Mouse (Mus musculus): Measurements from ENCODE around the gene Znrd1. TPM values are rescaled to one million over a fixed set of nuclear protein-coding genes. Genes with fewer than 3 reads are reported as not detected.
"Not testable (repeated sequence)": the region's sequence is repeated elsewhere in the genome, so short reads cannot be mapped to it uniquely, and the experiment has no call there.

The Znrd1 gene
- 10 to 100 TPM; 29.8 to 34.5 TPM for total RNA-seq (2021)

GRCm38 (mm10) chr17:36957999-36958743 is at the start of gene Znrd1, which contains the start of gene Znrd1as:
Znrd1 (minus strand) TSS chr17:36958559.
Znrd1as (plus strand) TSS chr17:36958592.
- DNase-seq (ENCODE audit: low spot score in 2 of 2): peak; percentile 97 to 98
- intact Hi-C loops (cut with DNase I): loop anchor here (1.0 to 10.0 kb wide), 3 partner anchors 34 to 983 kb away; partner anchors contain the start of gene Gnl1

DNA sequence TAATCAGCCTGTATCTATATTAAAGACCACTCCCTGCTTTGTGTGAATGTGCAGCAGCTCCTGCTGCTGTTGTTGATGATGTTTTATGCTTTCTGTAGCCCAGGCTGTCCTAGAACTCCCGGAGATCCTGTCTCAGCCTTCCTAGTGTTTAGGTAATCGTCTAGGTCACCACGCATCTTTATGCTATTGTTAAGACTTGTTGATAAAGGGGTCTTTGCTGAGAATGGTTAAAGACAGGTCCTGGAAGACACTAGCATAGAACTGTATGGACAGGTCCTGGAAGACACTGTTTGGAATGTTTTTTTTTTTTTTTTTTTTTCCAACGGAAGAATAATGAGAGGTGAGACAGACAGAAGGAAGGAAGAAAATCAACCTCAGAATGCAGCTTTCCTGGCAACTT is 45.0 kb upstream of the Znrd1 start:
- DNase-seq (ENCODE audit: low spot score in 2 of 2): no peak
- intact Hi-C loops (cut with DNase I): no loop called here

DNA sequence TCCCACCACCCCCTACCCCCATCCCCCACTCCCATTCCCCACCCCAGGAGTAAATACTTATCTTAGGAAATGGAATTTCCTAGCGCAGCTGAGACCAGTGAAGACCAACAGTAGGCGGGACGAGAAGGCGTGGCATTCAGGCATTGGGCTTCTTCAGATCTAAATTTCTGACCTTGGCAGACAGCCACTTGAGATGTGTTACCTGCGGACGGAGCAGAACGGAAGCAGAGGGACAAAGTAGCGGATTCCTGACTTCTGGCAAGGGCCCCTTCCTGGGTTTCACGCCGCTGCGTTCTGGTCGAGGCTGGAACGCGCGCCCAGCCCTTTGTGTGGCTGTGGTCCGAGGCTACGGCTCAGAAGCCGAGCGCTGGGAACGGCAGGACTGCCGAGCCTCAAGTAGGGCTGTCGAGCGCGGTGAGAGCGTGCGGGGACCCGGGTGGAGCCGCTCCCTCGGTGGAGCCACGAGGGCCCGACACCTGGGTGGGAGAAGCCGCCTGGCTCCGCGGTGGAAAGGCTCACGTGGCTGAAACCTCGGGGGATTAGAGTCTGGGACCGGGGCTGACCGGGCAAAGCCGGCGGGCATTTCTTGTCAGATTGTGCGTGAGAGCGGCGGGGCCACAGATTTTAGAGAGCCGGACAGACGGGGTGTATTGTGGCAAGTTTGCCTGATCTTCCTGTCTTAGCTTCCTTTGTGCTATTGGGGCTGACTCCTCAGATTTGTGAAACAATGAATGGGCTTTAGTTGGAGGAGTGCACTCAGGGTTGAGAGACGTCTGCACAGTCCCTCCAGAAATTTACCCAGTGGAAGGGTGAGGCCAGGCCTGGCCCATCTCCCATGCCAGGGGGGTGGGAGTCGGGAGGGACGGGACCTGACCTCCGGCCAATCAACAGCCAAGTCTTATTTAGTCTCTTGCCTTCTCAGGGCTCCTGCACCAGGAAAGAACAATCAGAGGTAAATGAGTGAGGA is 44.3 kb upstream of the Znrd1 start:
- DNase-seq (ENCODE audit: low spot score in 2 of 2): peak; percentile 31 to 40
- intact Hi-C loops (cut with DNase I): no loop called here

DNA sequence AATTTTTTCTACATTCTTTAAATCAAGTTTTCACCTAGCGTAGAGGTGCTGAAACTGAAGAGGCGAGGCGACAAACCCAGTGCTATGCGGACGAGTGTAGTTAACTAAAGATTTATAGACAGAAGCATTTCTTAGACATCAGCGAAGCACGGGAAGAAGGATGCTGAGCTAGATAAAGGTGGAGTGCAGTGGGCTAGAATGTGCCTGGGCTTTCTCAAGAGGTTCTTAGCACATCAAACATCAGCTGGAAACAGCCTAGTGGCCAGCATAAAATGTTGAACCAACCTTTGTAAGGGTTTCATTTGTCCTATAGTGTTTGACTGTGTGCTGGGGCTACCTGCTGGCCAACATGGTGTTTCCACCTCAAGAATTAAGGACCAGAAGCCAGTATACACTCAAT is 42.5 kb upstream of the Znrd1 start, which contains the start of gene Zfp57:
Gene Zfp57 (plus strand): TSS at position 301 of the 400 bp plus-strand sequence.
- intact Hi-C loops (cut with DNase I): no loop called here
- no peak for DNase-seq (ENCODE audit: low spot score in 2 of 2)

- intact Hi-C loops (cut with DNase I): loop anchor here (5.0 kb wide), 1 partner anchor 86 kb away; no protein-coding TSS in a partner anchor
- DNase-seq (ENCODE audit: low spot score in 2 of 2): no peak
Measured at GRCm38 (mm10) chr17:36998477-36998876, 40.1 kb upstream of the Znrd1 start.

DNA sequence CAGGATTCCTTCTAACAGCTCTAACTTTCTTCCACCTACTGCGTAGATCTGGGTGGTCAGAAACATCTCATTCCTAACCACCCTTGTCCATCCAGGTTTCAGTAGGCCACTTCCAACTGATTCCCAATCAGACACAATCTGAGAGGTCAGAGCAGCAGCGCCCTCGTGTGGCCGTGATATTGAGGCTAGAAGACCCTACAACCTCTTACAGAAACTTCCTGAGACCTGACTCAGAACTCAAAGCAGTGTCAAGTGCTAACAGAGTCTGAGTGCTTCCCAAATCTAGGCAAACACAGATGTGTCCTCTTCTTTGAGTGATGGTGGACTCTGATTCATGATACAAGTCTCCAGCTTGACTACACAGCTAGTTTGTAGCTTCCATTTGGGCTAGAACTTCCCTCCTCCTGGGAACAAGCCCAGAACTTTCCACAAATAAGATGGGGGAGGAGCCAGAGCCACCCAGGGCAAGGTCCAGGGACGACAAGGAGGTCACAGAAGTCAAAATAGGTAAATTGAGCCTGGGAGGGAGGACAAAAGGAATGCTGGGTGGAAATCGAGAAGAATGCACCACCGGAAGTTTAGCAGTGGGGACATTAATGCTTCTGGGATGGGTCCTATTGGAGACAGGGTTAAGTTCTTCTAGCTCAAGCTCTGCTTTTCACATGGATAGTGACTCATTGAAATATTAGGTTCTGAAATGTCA is 38.8 kb upstream of the Znrd1 start:
- intact Hi-C loops (cut with DNase I): loop anchor here (2.0 to 5.0 kb wide), 2 partner anchors 50 to 85 kb away; no protein-coding TSS in a partner anchor
- peak; percentile 65 to 82 for DNase-seq (ENCODE audit: low spot score in 2 of 2)

- intact Hi-C loops (cut with DNase I): loop anchor here (5.0 kb wide), 1 partner anchor 83 kb away; no protein-coding TSS in a partner anchor
- peak in 1 of 2 experiments; percentile 57 for DNase-seq (ENCODE audit: low spot score in 2 of 2)
Measured at GRCm38 (mm10) chr17:36995448-36995847, 37.1 kb upstream of the Znrd1 start.

- intact Hi-C loops (cut with DNase I): loop anchor here (5.0 kb wide), 1 partner anchor 37 kb away; the partner anchor contains the start of genes Znrd1 and Znrd1as
- no peak for DNase-seq (ENCODE audit: low spot score in 2 of 2)
Measured at GRCm38 (mm10) chr17:36994528-36994927, 36.2 kb upstream of the Znrd1 start.

- no peak for DNase-seq (ENCODE audit: low spot score in 2 of 2)
- intact Hi-C loops (cut with DNase I): loop anchor here (5.0 kb wide), 1 partner anchor 37 kb away; the partner anchor contains the start of genes Znrd1 and Znrd1as
Measured at GRCm38 (mm10) chr17:36993770-36994325, 35.5 kb upstream of the Znrd1 start.

DNA sequence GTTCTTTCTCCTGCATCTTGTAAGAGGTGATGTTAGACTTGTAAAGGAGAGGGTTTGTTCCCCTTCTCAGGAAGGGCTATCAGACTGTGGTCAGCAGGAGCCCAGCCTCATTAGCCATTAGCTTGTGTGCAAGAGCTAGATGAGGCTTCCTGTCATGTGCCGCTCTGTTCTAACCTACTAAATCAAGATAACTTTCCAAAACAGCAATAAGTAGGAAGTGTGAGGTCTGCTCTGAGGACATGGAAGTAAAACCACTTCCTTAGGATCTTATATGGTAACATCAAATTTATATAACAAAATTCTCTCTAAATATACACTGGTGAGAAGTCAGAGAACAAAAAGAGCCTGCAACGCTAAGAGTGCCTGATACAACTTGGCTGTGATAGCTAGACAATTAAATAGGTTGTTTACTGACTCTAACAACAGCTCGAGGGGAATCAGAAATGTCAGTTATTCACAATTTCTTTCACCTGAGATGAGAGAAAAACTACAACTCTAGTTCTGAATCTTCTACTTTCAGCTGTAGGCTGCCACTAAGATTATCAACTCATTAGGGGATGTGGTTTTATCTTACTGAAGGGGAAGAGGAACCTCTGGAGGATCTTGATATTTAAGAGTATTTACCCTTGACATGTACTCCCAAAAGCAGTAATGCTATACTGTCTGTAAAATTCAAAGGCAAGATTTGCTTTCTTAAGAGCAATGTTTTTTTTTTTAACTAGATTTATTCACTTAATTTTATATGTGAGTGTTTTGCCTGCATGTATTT is 34.2 kb upstream of the Znrd1 start:
- DNase-seq (ENCODE audit: low spot score in 2 of 2): peak in 1 of 2 experiments; percentile 69
- intact Hi-C loops (cut with DNase I): loop anchor here (5.0 kb wide), 1 partner anchor 35 kb away; the partner anchor contains the start of genes Znrd1 and Znrd1as

- intact Hi-C loops (cut with DNase I): loop anchor here (5.0 kb wide), 1 partner anchor 33 kb away; the partner anchor contains the start of genes Znrd1 and Znrd1as
- DNase-seq (ENCODE audit: low spot score in 2 of 2): not testable (repeated sequence)
Measured at GRCm38 (mm10) chr17:36990630-36991029, 32.3 kb upstream of the Znrd1 start.

DNA sequence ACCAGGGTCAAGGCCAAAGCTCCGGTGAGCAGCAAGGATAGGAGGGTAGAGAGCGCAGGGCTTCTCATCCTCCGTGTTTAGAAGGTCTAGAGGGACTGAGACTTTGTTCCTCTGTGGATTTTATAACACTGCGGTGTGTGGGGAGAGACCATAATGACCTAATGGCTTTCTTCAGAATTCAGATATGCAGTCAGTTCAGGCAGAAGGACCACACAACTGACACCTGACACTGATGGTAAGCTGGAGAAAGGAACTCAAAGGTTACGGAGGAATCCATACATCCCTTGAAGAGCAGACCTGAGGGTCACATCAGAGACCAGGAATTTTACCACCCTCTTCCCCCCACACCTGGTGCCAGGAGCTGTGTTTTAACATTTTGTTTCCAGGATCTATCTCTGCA is 31.1 kb upstream of the Znrd1 start, which contains the start of gene H2-M5:
Gene H2-M5 (minus strand): TSS at position 101 of the 400 bp plus-strand sequence.
- intact Hi-C loops (cut with DNase I): no loop called here
- no peak for DNase-seq (ENCODE audit: low spot score in 2 of 2)

DNA sequence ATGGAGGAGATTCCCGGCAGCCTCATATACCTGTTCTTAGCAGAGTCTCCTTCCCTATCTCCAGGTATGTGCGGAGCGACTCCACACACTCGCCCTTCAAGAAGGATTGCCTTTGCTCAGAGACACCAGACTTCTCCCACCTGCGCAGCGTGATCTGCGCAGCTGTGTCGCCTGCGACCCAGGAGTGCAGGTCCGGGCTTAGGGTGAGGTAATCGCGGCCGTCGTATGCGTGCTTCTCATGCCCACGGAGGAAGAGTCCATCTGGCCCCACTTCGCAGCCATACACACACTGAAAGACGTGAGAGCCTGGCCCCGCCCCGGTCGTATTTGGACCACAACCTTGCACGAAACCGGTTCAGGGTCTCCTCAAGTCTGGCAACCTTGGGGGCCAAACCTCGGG is 30.1 kb upstream of the Znrd1 start:
- DNase-seq (ENCODE audit: low spot score in 2 of 2): peak in 1 of 2 experiments; percentile 15
- intact Hi-C loops (cut with DNase I): no loop called here

DNA sequence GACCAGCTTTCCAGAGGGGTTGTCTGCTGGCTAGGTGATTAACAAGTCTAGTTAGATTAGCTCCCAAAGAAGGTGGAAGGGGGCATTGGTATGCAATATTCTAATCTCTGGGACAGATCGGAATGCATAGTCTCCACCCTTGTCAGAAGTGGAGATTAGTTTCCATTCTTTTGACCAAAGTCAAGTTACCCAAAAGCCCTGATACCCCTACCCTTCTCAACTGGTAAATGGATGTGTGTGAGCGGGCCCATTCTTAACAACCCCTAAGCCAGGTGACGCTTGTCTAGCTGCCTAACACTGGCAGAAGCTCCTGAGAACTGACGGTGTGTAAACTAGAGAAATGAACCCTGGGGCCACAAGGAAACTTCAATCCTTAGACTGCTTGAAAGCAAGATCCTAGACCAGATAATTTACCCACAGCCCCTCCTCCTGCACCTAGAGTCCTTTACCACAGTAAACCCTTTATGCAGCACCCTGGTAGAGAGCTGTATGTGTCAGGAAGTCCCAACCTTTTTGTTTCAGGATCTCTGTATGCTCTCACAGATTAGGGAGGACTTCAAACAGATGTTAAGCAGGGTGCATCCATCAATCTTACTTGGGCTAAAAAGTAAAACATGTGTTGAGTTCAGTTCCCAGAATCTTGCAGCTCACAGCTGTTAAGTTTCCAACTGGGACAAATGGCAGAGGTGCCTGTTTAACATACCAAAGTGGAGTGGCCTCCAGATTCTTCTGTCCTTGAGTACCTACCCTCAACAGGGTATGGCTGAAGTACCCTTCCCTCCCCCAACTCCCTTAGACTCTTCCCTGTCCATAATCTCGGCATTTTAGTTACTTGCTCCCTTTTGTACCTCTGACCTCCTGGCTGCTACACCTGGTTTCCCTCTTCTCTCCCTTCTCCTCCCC is 24.1 kb upstream of the Znrd1 start:
- DNase-seq (ENCODE audit: low spot score in 2 of 2): no peak
- intact Hi-C loops (cut with DNase I): no loop called here

DNA sequence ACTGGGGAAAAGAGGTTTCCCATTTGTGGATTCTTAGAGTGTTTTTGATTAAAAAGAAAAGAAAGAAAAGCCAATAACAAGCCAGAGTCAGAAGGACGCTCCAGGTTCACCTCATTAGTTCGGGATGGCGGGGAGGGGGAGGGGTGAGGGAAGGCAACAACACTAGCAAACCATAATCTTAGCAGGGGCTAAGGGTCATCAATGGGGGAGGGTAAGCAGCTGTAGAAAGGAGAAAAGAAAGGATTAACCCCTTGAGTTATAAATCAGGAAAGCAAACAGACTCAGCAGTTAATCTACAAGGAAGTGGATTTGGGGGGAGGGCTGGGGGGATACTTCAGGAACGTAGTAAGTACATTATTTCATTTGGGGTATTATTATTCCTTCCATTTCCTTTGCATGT is 23.5 kb upstream of the Znrd1 start:
- DNase-seq (ENCODE audit: low spot score in 2 of 2): no peak
- intact Hi-C loops (cut with DNase I): no loop called here

GRCm38 (mm10) chr17:36981221-36981813 is 23.0 kb upstream of the Znrd1 start, which contains the start of gene 2410137M14Rik:
2410137M14Rik (minus strand) TSS chr17:36981237.
- intact Hi-C loops (cut with DNase I): no loop called here
- DNase-seq (ENCODE audit: low spot score in 2 of 2): peak; percentile 47 to 66

Measured in left cerebral cortex, postnatal 25 days (tissue).